Mouse (Mus musculus) thymus, postnatal 0 days (tissue): ENCODE results near the gene Nsmf. TPM values are rescaled to one million over a fixed set of nuclear protein-coding genes. Genes with fewer than 3 reads are reported as not detected.

ENCODE experiments used
- DNase-seq: peaks from one replicate; pipeline ENCODE4 v3.0.0-alpha.2; 2015; ENCODE audit warnings: low spot score
- microRNA-seq: library from miRNA; unstranded; fragments of <30 nt; microRNA quantifications from one replicate; pipeline ENCODE4, GENCODE M21; 2016; ENCODE audit warnings: borderline number of aligned reads
- polyA plus RNA-seq: library from polyadenylated mRNA; unstranded; fragments of >200 nt; fragmentation: Nextera tagmentation; extraction: Ambion mirVana; gene quantifications from 2 replicates; pipeline ENCODE4 v1.2.1, GENCODE M21; 2015

Gene Nsmf
- polyA plus RNA-seq, 1 experiment from 2014 or later, result 16.5 TPM

DNA sequence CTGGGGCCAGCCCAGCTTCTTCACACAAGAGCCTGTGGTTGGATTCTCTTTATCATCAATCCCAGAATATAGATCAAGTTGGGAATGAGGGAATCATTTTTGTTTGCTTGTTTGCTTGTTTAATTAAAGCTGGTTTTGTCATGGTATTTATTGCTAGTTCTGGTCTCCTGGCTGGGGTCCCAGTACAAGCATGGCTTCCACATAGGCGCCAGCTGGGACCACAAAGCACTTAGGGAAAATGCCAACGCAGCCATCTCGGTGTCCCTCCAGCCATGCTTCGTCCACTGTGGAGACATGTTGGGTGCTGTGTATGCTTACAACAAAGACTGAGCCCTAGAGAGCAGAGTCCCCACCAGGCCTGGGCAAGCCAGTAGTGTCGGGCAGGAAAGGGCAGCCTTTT is 31.4 kb downstream of the Nsmf start:
- DNase-seq, result no peak

DNA sequence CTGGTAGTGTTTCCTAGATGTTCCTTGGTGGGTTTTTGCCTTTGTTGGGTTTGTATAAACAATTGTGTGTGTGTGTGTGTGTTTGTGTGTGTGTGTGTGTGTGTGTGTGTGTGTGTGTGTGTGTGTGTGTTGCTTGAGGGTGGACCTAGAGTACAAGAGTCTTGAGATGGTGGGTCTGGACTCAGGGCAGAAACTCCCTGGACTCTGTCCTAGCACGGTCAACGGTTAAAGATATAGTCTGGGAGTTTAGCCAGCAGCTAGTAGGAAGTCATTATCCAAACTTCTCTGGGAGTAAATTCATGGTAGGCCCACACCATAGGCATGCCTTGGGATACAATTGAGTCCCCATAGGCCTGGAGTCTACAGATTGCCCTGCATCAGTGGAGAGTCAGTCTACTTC is 33.7 kb downstream of the Nsmf start:
- no peak for DNase-seq

DNA sequence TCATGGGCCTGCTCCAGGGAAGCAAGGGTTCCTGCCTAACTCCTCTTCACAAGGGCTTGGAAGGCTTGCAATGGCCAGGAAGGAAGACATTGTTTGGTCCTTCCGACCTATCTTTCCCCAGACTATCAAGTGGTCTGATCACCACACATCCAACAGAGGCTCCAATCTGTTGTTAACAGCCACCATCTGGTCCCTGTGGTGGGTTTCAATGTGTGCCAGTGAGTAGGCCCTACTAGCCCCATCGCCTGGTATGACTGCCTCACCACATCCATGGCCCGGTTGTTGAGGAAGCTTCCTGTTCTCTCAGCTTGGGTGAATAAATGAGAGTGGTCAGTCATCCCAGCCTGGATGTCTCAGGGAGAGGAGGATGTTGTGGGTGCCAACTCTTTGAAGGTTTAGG is 34.5 kb downstream of the Nsmf start:
- DNase-seq, result no peak

DNA sequence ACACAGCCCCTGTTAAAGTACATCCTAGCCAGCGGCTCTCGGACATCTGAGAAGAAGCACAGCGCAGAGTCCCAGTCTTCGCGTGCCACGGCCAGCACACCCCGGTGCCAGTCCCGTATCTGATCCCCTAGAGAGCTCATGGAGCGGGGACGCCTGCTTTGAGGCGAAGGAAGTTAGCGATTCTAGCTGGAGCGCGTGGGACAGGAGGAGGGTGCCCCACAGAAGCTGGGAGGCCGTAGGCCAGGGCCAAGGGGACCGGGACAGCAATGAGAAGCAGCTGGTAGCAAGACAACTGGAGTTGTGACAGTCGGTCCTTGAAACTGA is 40.6 kb downstream of the Nsmf start:
- DNase-seq, result no peak

DNA sequence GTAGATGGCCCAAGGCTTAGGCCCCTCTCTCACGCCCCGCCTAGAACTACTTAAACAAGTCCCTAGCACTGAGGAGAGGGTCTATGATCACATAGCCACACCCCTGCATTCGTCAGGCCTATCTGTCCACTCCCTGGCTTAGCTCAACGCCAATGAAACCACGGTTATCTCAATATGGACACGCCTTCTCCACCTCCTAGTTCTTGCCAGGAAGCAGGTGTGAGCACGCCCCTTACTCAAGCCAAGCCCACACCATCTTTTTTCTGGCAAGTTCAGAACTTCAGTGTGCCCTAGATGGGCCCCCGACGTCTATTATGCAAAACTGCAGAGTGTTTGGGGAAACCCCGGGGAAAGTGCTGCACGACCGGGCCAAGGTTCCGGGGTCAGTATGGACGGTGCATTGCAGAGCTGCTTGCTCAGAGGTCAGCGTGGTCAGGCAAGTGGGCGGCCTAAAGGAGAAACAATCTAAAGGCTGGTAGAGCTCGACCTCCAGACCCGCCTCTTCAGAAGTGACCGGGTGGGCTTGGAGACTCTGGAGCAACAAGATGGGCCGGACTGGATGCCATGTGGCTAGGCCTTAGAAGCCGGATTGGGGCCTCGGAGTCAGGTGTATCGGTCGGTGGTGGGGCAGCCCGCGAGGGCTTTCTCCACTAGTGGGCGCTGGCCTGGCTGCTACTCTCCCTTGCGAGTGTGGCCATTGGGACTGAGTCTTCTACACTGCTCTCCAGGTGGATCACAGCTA is 41.1 kb downstream of the Nsmf start, which contains the start of gene Noxa1:
Gene Noxa1 (minus strand): TSS at position 41 of the 742 bp plus-strand sequence.
- peak; percentile 23 for DNase-seq

DNA sequence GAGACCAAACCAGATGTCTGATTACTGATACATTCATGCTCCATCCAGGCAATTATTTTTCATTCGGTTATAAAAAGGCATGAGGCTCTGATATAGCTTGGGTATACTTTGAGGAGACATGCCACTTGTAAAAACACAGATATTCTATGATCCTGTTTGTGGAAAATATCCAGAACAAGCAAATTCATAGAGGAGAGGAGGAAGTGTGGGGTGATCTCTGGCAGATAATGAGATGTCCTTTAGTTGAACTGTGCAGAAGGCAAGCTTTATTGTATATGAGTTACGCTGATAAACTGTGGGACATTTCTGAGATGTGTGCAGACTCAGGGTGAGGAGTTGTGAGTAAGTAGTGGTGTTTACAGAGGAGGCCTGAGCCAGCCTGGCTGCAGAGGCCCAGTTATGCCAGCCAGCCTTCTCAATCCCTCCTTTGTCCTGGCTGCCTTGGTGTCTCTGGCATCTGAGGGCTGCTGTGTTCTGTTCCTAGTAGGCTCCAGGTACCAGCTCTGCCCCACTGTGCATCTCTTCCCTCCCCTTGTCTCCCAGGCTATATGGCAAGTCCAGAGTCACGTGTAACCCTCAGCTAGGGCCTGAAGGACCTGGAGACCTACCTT is 44.0 kb downstream of the Nsmf start:
- no peak for DNase-seq

DNA sequence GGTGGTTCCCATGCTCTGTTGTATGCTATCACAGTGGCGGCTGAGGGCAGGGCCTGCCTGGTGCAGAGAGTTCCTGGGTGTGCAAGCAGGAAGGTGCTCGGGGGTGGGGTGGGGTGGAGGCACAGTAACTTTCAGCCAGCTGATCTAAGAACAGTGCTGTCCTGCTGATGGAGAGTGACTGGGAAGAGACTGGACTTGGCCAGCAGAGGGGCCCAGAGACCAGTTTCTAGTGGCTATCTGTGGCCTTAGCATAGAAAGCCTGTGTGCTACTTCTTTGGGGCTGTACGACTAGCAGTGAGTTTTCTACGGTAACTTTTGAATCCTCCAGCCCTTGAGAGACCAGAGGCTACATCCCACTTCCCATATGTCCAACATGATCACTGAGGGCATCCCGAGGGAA is 44.8 kb downstream of the Nsmf start:
- no peak for DNase-seq

DNA sequence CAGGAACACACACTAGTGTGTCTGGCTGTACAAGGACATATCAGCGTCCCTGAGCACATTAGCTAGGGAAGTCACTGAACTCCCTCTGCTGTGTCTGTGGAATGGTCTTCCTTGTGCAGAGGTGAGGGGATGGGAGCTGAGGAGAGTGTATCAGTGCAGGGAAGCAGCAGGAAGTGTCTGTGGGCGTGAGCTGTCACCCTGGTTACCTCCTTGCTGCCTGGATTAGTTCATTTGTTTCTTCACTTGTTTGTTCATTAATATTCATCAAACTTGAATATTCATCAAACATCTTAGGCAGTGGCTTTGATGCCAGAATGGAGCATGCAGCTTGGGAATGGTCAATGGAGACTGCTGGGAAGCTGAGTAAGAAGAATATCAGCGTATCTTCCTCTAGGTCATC is 45.5 kb downstream of the Nsmf start:
- DNase-seq, result no peak

DNA sequence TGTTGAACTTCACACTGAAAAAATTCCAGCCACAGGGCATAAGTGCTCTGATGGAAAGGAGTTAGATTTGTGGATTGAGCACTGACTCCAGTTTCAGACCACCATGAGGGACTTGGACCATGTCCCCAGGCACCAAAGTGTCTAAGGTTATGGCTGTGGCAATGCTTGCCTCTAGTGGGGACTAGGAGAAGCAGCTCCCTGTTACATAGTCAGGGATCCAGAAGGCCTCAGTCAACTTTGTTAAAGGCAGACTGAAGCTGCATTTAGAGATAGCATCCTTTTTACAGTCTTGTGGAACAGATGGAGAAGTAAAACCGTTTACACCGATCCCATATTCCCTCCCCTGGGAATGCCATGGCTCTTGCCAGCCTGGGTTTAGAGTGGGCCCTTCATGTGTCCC is 50.0 kb downstream of the Nsmf start:
- DNase-seq, result no peak

DNA sequence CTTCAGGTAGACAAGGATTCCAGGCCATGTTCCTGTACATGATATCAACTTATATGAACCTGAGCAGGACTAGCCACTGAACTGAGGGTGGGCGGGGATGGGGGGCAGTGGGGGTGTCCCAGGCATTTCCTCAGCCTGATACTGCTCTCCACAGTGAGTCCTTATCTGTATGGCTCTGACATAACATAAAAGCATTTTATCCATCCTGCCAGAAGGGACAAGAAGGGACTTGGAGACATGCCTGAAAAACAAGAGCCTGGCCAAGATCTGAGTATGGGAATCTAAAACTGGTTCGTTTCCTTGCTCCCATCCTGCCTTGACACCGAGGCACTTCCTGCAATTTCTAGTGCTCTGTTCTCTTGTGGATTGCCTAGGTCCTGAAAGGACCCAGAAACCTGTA is 51.9 kb downstream of the Nsmf start:
- DNase-seq, result no peak

DNA sequence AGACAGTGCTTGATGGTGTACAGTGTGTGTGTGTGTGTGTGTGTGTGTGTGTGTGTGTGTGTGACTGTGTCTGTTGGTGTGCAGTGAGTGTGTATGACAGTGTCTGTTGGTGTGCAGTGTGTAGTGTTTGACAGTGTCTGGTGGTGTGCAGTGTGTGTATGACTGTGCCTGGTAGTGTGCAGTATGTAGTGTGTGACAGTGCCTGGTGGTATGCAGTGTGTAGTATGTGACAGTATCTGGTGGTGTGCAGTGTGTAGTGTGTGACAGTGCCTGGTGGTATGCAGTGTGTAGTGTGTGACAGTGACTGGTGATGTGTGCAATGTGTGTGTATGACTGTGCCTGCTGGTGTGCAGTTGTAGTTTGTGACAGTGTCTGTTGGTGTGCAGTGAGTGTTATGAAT is 55.3 kb downstream of the Nsmf start:
- no peak for DNase-seq

DNA sequence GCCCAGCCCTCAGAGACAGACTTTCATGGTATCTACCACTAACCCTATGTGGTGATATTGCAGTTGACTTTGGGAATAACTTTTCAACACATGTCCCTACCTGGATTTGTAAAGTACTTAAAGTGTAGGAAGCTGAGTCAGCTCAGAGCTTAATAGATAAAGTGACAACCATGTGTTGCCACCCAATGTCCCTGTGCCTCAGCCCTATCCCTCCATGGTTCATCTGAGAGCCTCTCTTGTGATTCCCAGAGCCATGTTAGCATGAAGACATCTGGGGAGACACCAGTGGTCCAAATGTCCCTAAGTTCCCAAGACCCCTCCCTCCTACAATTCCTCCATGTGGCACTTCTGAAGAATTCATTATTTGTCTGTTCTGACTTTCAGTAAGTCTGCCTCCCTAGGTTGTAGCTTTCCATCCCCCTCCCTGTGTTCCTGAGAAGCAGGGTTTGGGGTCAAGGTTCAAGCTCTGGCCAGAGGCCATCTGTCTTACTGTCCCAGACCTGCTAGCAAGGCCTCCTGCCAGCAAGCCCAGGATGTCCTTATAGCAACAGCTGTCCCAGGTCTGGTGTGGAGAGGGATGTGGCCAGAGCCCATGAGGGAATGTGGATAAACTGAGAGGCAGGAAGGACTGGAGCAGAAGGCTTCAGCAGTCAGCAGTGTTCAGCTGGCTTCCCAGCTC is 56.5 kb downstream of the Nsmf start:
- no peak for DNase-seq

DNA sequence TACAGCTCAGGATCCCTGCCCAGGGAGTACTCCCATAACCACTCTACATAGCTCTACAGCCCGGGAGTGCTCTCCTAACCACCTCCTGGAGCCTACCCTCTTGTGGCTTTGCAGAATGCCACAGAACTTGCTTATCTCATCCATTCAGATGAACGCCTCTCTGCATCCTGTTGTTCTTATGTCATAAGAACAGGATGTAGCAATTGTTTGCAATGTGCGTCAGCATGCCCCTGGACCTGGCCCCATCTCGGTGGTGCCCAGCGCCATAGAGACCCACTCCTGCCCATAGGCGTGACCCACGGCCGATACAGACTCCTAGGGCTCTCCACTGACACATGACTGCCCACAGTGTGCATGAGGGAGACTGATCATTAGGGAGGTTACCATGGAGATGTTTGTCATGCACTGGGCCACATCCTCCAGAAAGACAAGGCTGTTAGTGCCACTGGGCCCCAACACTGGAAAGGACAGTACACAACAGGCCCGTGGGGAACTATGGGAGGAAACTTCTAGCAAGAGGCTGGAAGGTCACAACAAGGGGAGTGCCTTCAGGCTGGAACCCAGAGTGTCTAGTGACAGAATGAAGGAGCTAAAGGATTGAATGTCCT is 57.1 kb downstream of the Nsmf start:
- DNase-seq, result peak; percentile 53

Small RNA genes lying within 50 kb of the gene (microRNA-seq; reads per million reads assigned to microRNA genes)
- gene Gm24328, result not detected
- gene Mir7664, result not detected

Other genes with a start within 250 kb of the Nsmf start
- 50.4 and 53.6 TPM in 2 replicates for gene Ehmt1, start 134.7 kb upstream of the Nsmf start, polyA plus RNA-seq
- 67.1 and 67.9 TPM in 2 replicates for gene Arrdc1, start 119.1 kb upstream of the Nsmf start, polyA plus RNA-seq
- gene Zmynd19, start 104.6 kb upstream of the Nsmf start, polyA plus RNA-seq, result 16.1 TPM in 2 replicates
- gene Dph7, start 92.0 kb upstream of the Nsmf start, polyA plus RNA-seq, result 25.1 and 27.9 TPM in 2 replicates
- gene Mrpl41, start 79.3 kb upstream of the Nsmf start, polyA plus RNA-seq, result 175 and 188 TPM in 2 replicates
- gene Pnpla7, start 78.3 kb upstream of the Nsmf start, polyA plus RNA-seq, result 14.1 and 19.8 TPM in 2 replicates
- gene Entpd8, start 25.9 kb downstream of the Nsmf start, polyA plus RNA-seq, result 0.16 and 0.26 TPM in 2 replicates
- 0.27 and 0.39 TPM in 2 replicates for gene Noxa1, start 40.8 kb downstream of the Nsmf start, polyA plus RNA-seq
- 9.5 TPM in 2 replicates for gene Nrarp, start 126.4 kb downstream of the Nsmf start, polyA plus RNA-seq
- gene Tor4a, start 142.5 kb downstream of the Nsmf start, polyA plus RNA-seq, result 23.5 and 25.6 TPM in 2 replicates
- 73.3 and 78.1 TPM in 2 replicates for gene Nelfb, start 157.1 kb downstream of the Nsmf start, polyA plus RNA-seq
- gene Stpg3, start 160.3 kb downstream of the Nsmf start, polyA plus RNA-seq, result 0.14 TPM in 1 of 2 replicates, not detected in the other
- gene Fam166a, start 164.4 kb downstream of the Nsmf start, polyA plus RNA-seq, result 0.34 TPM in 1 of 2 replicates, not detected in the other
- 460 and 503 TPM in 2 replicates for gene Tubb4b, start 170.3 kb downstream of the Nsmf start, polyA plus RNA-seq
- 0.05 TPM in 1 of 2 replicates, not detected in the other for gene Slc34a3, start 180.0 kb downstream of the Nsmf start, polyA plus RNA-seq
- gene Rnf224, start 182.4 kb downstream of the Nsmf start, polyA plus RNA-seq, result not detected in 2 replicates
- gene Rnf208, start 187.9 kb downstream of the Nsmf start, polyA plus RNA-seq, result 0.80 and 1.2 TPM in 2 replicates
- gene Cysrt1, start 188.1 kb downstream of the Nsmf start, polyA plus RNA-seq, result 0.19 and 0.33 TPM in 2 replicates
- 3.4 and 4.9 TPM in 2 replicates for gene AL732309.1, start 192.5 kb downstream of the Nsmf start, polyA plus RNA-seq
- gene Tmem203, start 201.1 kb downstream of the Nsmf start, polyA plus RNA-seq, result 43.1 and 47.4 TPM in 2 replicates
- gene Tprn, start 208.3 kb downstream of the Nsmf start, polyA plus RNA-seq, result 10.2 and 12.6 TPM in 2 replicates
- gene Ssna1, start 218.1 kb downstream of the Nsmf start, polyA plus RNA-seq, result 322 and 323 TPM in 2 replicates
- gene Anapc2, start 218.1 kb downstream of the Nsmf start, polyA plus RNA-seq, result 71.5 and 80.6 TPM in 2 replicates
- not detected in 2 replicates for gene Tmem210, start 233.8 kb downstream of the Nsmf start, polyA plus RNA-seq
- gene Lrrc26, start 235.6 kb downstream of the Nsmf start, polyA plus RNA-seq, result 1.4 and 3.6 TPM in 2 replicates